Mouse (Mus musculus): ENCODE results near the gene Clip1.
A peak's percentile ranks its signal among the peaks of the same experiment; 100 is the strongest.

Gene Clip1

GRCm38 (mm10) chr5:123641259-123641900 lies 43.0 kb downstream of the Clip1 start:
- no peak for TF ChIP-seq POU5F1 (IDR thresholded peaks at IDR 0.05; ENCODE audit: borderline replicate concordance, low read length)
- TF ChIP-seq NANOG (IDR thresholded peaks at IDR 0.05; ENCODE audit: borderline replicate concordance, low read length): no peak
- no peak for TF ChIP-seq CTCF (conservative IDR thresholded peaks at IDR 0.05; ENCODE audit: low read length)
- Histone ChIP-seq H3K9me3 (ENCODE audit: low read length) (no peaks in the 10 kb centered on the region), H3K27me3 (ENCODE audit: insufficient read depth, low read length) (no peaks in the 10 kb centered on the region), H3K4me1 (replicated peaks; ENCODE audit: low read depth, low read length) (no peaks in the 10 kb centered on the region), H3K4me3 (replicated peaks; ENCODE audit: low read length) (no peak overlapping the region), H3K36me3 (ENCODE audit: insufficient read depth, low read length) (no peaks in the 10 kb centered on the region)

DNA sequence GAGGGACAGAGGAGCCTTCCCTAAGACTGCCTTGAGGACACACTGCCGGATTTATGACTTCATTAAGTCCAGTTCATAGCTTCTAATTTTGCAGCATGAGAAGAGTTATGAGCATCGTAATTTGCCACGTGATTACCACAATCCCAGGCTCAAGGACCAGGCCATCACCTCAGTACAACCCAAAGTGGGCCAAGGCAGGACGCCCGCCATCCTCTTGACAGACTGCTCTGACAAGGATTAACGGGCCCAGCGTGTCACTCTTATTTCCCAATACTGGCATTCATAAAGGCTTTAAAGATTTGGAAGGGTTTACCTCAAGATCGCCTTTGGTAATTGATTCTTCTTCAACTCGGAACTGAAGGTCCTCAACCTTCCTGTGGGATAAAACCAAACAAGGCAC lies 44.2 kb downstream of the Clip1 start:
- Histone ChIP-seq H3K9me3 (ENCODE audit: low read length) (no peaks in the 10 kb centered on the region), H3K27me3 (ENCODE audit: insufficient read depth, low read length) (no peaks in the 10 kb centered on the region), H3K4me3 (replicated peaks; ENCODE audit: low read length) (no peak overlapping the region), H3K36me3 (ENCODE audit: insufficient read depth, low read length) (no peaks in the 10 kb centered on the region), H3K4me1 (replicated peaks; ENCODE audit: low read depth, low read length) (no peaks in the 10 kb centered on the region)
- TF ChIP-seq CTCF (conservative IDR thresholded peaks at IDR 0.05; ENCODE audit: low read length): no peak
- no peak for TF ChIP-seq NANOG (IDR thresholded peaks at IDR 0.05; ENCODE audit: borderline replicate concordance, low read length)

DNA sequence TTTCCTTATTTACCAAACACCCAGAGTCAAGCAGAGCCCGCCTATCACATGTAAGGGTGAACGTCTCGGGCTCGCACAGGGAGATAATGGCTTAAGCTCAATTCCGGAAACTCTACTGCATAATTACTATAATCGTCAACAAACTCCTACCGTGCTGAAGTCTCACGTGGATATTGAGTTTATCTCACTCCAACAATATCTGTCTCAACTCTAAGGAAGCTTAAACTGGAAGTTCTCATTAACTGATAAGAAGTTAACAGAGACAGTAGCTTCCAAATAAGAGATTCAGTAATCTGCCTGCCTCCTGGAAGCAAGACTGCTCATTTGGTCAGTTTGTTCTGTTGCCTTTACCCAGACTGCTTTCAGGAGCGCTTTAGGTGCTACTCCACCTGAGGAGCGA lies 53.2 kb downstream of the Clip1 start:
- no peaks in the 10 kb centered on the region; the same call in 1 of the 2 replicates for H3K27me3 ChIP-seq (ENCODE audit: insufficient read depth, low read length)
- TF ChIP-seq CTCF (conservative IDR thresholded peaks at IDR 0.05; ENCODE audit: low read length) (no peak), POU5F1 (IDR thresholded peaks at IDR 0.05; ENCODE audit: borderline replicate concordance, low read length) (no peak), NANOG (IDR thresholded peaks at IDR 0.05; ENCODE audit: borderline replicate concordance, low read length) (no peak)
- H3K4me1 ChIP-seq (replicated peaks; ENCODE audit: low read depth, low read length): no peaks in the 10 kb centered on the region
- H3K4me3 ChIP-seq (replicated peaks; ENCODE audit: low read length): no peak overlapping the region
- no peaks in the 10 kb centered on the region for H3K36me3 ChIP-seq (ENCODE audit: insufficient read depth, low read length)
- no peaks in the 10 kb centered on the region for H3K9me3 ChIP-seq (ENCODE audit: low read length)

DNA sequence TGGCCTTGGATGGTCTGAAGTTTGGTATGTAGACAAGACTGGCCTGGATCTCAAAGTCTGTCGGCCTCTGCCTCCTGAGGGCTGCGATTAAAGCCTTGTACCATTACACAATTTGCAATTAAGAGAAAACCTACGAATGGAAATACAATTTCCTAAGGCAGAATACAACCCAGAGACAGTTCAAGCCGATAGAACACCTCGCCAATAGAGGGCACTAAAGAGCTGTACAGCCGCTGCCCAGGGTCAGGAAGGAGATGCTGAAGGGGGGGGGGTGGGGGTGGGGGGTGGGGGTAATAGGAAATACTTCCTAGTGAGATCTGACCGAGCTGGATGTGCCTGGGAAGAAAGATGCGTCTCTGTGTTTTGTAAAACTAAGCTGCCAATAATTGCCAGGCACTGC lies 57.8 kb downstream of the Clip1 start:
- Histone ChIP-seq H3K36me3 (ENCODE audit: insufficient read depth, low read length) (no peaks in the 10 kb centered on the region), H3K4me1 (replicated peaks; ENCODE audit: low read depth, low read length) (no peaks in the 10 kb centered on the region), H3K9me3 (ENCODE audit: low read length) (no peaks in the 10 kb centered on the region), H3K4me3 (replicated peaks; ENCODE audit: low read length) (no peak overlapping the region), H3K27me3 (ENCODE audit: insufficient read depth, low read length) (no peaks in the 10 kb centered on the region; the same call in 1 of the 2 replicates)
- TF ChIP-seq CTCF (conservative IDR thresholded peaks at IDR 0.05; ENCODE audit: low read length) (peak; percentile 32), NANOG (IDR thresholded peaks at IDR 0.05; ENCODE audit: borderline replicate concordance, low read length) (no peak), POU5F1 (IDR thresholded peaks at IDR 0.05; ENCODE audit: borderline replicate concordance, low read length) (no peak)

DNA sequence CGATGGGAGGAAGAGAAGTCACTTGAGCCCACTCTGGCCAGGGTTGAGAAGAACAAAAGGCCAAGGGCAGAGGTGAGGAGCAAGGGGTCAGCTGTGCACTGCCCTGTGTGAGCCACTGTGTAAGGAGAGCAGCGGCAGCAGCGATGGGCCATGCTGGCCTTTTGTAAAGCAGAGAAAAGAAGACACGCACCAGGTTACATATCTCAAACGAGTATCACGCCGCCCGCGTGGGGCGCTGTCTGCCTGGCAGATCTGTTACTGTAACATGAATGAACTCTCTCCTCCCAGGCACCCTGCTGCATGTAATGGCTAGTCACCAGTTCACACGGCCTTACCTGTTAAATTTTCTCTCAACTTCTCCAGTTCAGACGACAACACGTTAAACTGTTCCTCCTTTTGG lies 62.0 kb downstream of the Clip1 start:
- no peaks in the 10 kb centered on the region for H3K36me3 ChIP-seq (ENCODE audit: insufficient read depth, low read length)
- H3K4me3 ChIP-seq (replicated peaks; ENCODE audit: low read length): no peak overlapping the region
- H3K27me3 ChIP-seq (ENCODE audit: insufficient read depth, low read length): no peaks in the 10 kb centered on the region
- no peaks in the 10 kb centered on the region for H3K4me1 ChIP-seq (replicated peaks; ENCODE audit: low read depth, low read length)
- TF ChIP-seq CTCF (conservative IDR thresholded peaks at IDR 0.05; ENCODE audit: low read length) (peak; percentile 16), POU5F1 (IDR thresholded peaks at IDR 0.05; ENCODE audit: borderline replicate concordance, low read length) (no peak)
- H3K9me3 ChIP-seq (ENCODE audit: low read length): no peaks in the 10 kb centered on the region

DNA sequence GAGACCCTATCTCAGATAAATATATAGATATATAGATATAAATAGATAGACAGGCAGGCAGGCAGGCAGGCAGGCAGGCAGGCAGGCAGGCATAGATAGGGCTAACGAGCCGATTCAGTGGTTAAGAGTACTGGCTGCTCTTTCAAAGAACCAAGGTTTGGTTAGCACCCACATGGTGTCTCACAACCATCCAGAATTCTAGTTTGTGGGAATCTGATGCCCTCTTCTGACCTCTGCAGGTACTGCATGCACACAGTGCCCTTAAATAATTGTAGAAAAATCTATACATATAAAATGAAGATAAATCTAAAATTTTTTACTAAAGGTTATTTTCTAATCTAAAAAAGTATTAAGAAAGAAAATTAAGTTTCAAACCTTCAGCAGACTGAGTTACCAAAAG lies 65.9 kb downstream of the Clip1 start:
- TF ChIP-seq CTCF (conservative IDR thresholded peaks at IDR 0.05; ENCODE audit: low read length) (peak; percentile 78), POU5F1 (IDR thresholded peaks at IDR 0.05; ENCODE audit: borderline replicate concordance, low read length) (no peak), NANOG (IDR thresholded peaks at IDR 0.05; ENCODE audit: borderline replicate concordance, low read length) (no peak)

GRCm38 (mm10) chr5:123614246-123614645 lies 70.2 kb downstream of the Clip1 start:
- Histone ChIP-seq H3K9me3 (ENCODE audit: low read length) (no peaks in the 10 kb centered on the region), H3K36me3 (ENCODE audit: insufficient read depth, low read length) (no peaks in the 10 kb centered on the region; the same call in 1 of the 2 replicates), H3K4me3 (replicated peaks; ENCODE audit: low read length) (peak overlapping the region; percentile 74), H3K4me1 (replicated peaks; ENCODE audit: low read depth, low read length) (peaks cover 14% of the 10 kb centered on the region), H3K27me3 (ENCODE audit: insufficient read depth, low read length) (peaks cover 41% of the 10 kb centered on the region)
- TF ChIP-seq POU5F1 (IDR thresholded peaks at IDR 0.05; ENCODE audit: borderline replicate concordance, low read length) (no peak), NANOG (IDR thresholded peaks at IDR 0.05; ENCODE audit: borderline replicate concordance, low read length) (no peak)

More for the DNA sequence above, 65.9 kb downstream of the Clip1 start:
- H3K4me3 ChIP-seq (replicated peaks; ENCODE audit: low read length): no peak overlapping the region
- H3K9me3 ChIP-seq (ENCODE audit: low read length): no peaks in the 10 kb centered on the region
- no peaks in the 10 kb centered on the region; the same call in 1 of the 2 replicates for H3K36me3 ChIP-seq (ENCODE audit: insufficient read depth, low read length)
- H3K27me3 ChIP-seq (ENCODE audit: insufficient read depth, low read length): peaks cover 30% of the 10 kb centered on the region
- H3K4me1 ChIP-seq (replicated peaks; ENCODE audit: low read depth, low read length): peaks cover 14% of the 10 kb centered on the region

- TF ChIP-seq CTCF (conservative IDR thresholded peaks at IDR 0.05; ENCODE audit: low read length) (peak; percentile 88), NANOG (IDR thresholded peaks at IDR 0.05; ENCODE audit: borderline replicate concordance, low read length) (no peak)
- Histone ChIP-seq H3K9me3 (ENCODE audit: low read length) (no peaks in the 10 kb centered on the region), H3K36me3 (ENCODE audit: insufficient read depth, low read length) (no peaks in the 10 kb centered on the region), H3K27me3 (ENCODE audit: insufficient read depth, low read length) (peaks cover 24% of the 10 kb centered on the region), H3K4me3 (replicated peaks; ENCODE audit: low read length) (no peak overlapping the region), H3K4me1 (replicated peaks; ENCODE audit: low read depth, low read length) (peaks cover 19% of the 10 kb centered on the region)
Observed at GRCm38 (mm10) chr5:123609843-123610242, 74.6 kb downstream of the Clip1 start.

DNA sequence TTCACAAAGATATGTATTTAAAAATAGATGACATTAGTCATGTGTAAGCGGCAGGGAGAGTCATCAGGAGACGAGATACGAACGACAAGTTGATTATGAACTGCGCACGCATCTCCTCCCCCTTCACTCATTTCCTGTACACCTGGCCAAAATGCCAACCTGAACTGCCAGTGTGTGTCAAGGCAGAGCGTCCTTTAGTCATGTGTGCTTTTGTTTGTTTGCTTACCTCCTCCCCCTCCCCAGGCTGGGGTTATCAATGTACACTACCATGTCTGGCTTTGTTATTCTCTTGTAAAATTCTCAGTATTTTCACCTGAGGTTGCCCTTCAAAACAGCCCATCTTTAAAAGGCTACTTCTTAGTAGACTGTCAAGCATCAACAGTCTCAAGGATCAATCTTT lies 75.0 kb downstream of the Clip1 start:
- H3K4me3 ChIP-seq (replicated peaks; ENCODE audit: low read length): no peak overlapping the region
- H3K4me1 ChIP-seq (replicated peaks; ENCODE audit: low read depth, low read length): peaks cover 15% of the 10 kb centered on the region
- H3K9me3 ChIP-seq (ENCODE audit: low read length): no peaks in the 10 kb centered on the region
- H3K27me3 ChIP-seq (ENCODE audit: insufficient read depth, low read length): peaks cover 20% of the 10 kb centered on the region
- H3K36me3 ChIP-seq (ENCODE audit: insufficient read depth, low read length): no peaks in the 10 kb centered on the region
- TF ChIP-seq POU5F1 (IDR thresholded peaks at IDR 0.05; ENCODE audit: borderline replicate concordance, low read length) (no peak), NANOG (IDR thresholded peaks at IDR 0.05; ENCODE audit: borderline replicate concordance, low read length) (no peak), CTCF (conservative IDR thresholded peaks at IDR 0.05; ENCODE audit: low read length) (no peak)

Data from E14TG2a.4 (cell line).